Mouse (Mus musculus) G1E (cell line): ENCODE measurements around the gene Rpl29.

ENCODE experiments used
- CTCF ChIP-seq: IDR thresholded peaks from 2 replicates; pipeline ENCODE4 v1.5.1; 2012; ENCODE audit warnings: low read depth, low read length, inconsistent platforms, mixed read lengths
- GATA1 ChIP-seq: IDR thresholded peaks from 2 replicates; pipeline ENCODE4 v1.6.1; 2012; ENCODE audit warnings: borderline replicate concordance, low read length, inconsistent platforms, mixed read lengths
- TAL1 ChIP-seq: conservative IDR thresholded peaks from 2 replicates; pipeline ENCODE4 v1.6.1; 2012; ENCODE audit warnings: low read depth, low read length, inconsistent platforms, mixed read lengths

DNA sequence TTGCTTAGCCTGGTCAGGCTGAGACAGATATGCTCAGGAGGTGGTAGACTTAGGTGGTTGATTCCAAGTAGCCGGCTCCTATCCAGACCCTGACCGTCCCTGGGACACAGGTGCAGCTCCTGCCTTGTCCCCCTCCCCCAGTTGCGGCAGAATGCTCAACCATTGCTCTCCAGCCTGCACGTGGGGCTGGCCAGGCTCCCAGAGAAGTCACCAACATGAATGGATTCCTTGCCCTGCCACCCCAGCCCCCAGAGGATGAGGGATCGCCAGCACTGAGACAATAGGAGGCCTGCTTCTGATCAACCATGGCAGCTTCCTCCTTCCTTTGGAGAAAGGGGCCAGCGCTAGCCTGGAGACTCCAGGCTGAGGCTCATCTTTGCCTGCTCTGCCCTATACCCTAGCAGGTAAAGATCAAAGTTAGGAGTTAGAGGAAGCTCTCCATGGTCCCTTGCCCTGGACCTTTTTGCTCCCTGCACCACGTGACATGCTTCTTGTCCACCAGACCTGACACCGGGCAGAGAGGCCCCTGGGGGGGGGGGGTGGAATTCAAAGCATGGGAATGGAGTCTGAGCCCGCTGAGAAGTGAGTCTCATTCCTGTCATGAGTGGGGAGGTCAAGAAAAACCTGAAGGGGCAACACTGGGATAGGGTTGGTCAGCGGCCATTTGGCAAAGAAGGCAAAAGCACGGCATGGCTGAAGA is 36.3 kb upstream of the Rpl29 start:
- TF ChIP-seq CTCF (no peak), GATA1 (no peak), TAL1 (no peak)
